In genomic region chr4:63389121-63389886, GRCm38 (mm10) we compare ENCODE assay signal across 12 mouse cellular contexts. TPM values are rescaled to one million over a fixed set of nuclear protein-coding genes. Genes with fewer than 3 reads are reported as not detected.
DNase-seq lines count a peak whose midpoint lies in the region; ATAC-seq and TF ChIP-seq lines count a peak whose summit lies in the region.
"Had no signal": no experiment of that assay in that cellular context is flagged by ENCODE, and none has a peak within 500 bp of the region (broad histone marks: within the 10 kb centered on the region; RNA-seq: fewer than 3 reads in every experiment).

No protein-coding gene starts in this region.

- H3K9ac ChIP-seq in stomach, embryonic 16.5 days (ENCODE audit: low read length): 0 out of 2 replicates have a peak overlapping the region, but pooled peaks have one; percentile 9
- H3K9ac ChIP-seq in stomach, postnatal 0 days (ENCODE audit: low read length): no peak overlapping the region
- peak overlapping the region; percentile 17; the same call in 1 of the 2 replicates for H3K9ac ChIP-seq in hindbrain, postnatal 0 days (replicated peaks; ENCODE audit: low read length)
- no peak overlapping the region; the same call in 1 of the 2 replicates for H3K9ac ChIP-seq in midbrain, postnatal 0 days (replicated peaks; ENCODE audit: low read length, poor library complexity, severe bottlenecking)

- TF ChIP-seq EP300 in stomach, postnatal 0 days (optimal IDR thresholded peaks at IDR 0.05): no peak

- H3K4me1 ChIP-seq in stomach, embryonic 16.5 days (ENCODE audit: control insufficient read depth, insufficient read depth, low read length): no peaks in the 10 kb centered on the region; the same call in 1 of the 2 replicates
- no peaks in the 10 kb centered on the region for H3K4me1 ChIP-seq in stomach, postnatal 0 days (replicated peaks; ENCODE audit: control insufficient read depth, insufficient read depth)
- peaks cover 8% of the 10 kb centered on the region; the same call in 1 of the 2 replicates for H3K4me1 ChIP-seq in hindbrain, postnatal 0 days (ENCODE audit: insufficient read depth, low read length)
- peaks cover 3% of the 10 kb centered on the region; the same call in 1 of the 2 replicates for H3K4me1 ChIP-seq in midbrain, postnatal 0 days (ENCODE audit: insufficient read depth, low read length)

- no peak for DNase-seq in stomach, postnatal 0 days (ENCODE audit: low spot score)
- peak; percentile 42 for DNase-seq in hindbrain, postnatal 0 days (ENCODE audit: low spot score)
- peak; percentile 41 for DNase-seq in midbrain, postnatal 0 days (ENCODE audit: low spot score)
- no peak for DNase-seq in kidney, postnatal 25 days
- DNase-seq in adrenal gland, postnatal 25 days: no peak
- no peak for DNase-seq in right cerebral cortex, postnatal 25 days
- DNase-seq in heart, postnatal 25 days (ENCODE audit: low spot score): no peak
- DNase-seq: cerebellum, postnatal 36 days had no signal

- H3K4me2 ChIP-seq in stomach, embryonic 16.5 days (ENCODE audit: low read depth, low read length): no peak overlapping the region
- H3K4me2 ChIP-seq in stomach, postnatal 0 days (replicated peaks; ENCODE audit: low read depth): no peak overlapping the region
- H3K4me2 ChIP-seq in hindbrain, postnatal 0 days (ENCODE audit: low read depth, low read length): no peak overlapping the region
- H3K4me2 ChIP-seq in midbrain, postnatal 0 days (ENCODE audit: low read depth, low read length, poor library complexity, severe bottlenecking): no peak overlapping the region

- ATAC-seq in stomach, embryonic 16.5 days (ENCODE audit: insufficient read depth, low FRiP score): no peak
- no peak for ATAC-seq in stomach, postnatal 0 days (ENCODE audit: low FRiP score, low TSS enrichment)
- peak; percentile 56 for ATAC-seq in hindbrain, postnatal 0 days
- ATAC-seq in midbrain, postnatal 0 days (ENCODE audit: low FRiP score): peak; percentile 34

- no peak overlapping the region for H3K27ac ChIP-seq in stomach, embryonic 16.5 days (ENCODE audit: low read length)
- no peak overlapping the region for H3K27ac ChIP-seq in stomach, postnatal 0 days (replicated peaks)
- H3K27ac ChIP-seq in hindbrain, postnatal 0 days: peak overlapping the region; percentile 64; the same call in 1 of the 2 replicates
- H3K27ac ChIP-seq in midbrain, postnatal 0 days (ENCODE audit: low read depth, low read length): peak overlapping the region; percentile 65

- intact Hi-C loops in heart, postnatal 25 days (cut with DNase I): no loop called here

- 0 out of 2 replicates have a peak, but pooled peaks cover 4% of the 10 kb centered on the region for H3K36me3 ChIP-seq in stomach, embryonic 16.5 days (ENCODE audit: control insufficient read depth, insufficient read depth, low read length)
- peaks cover 12% of the 10 kb centered on the region for H3K36me3 ChIP-seq in stomach, postnatal 0 days (ENCODE audit: control insufficient read depth, insufficient read depth, low read length)
- H3K36me3 ChIP-seq in hindbrain, postnatal 0 days (ENCODE audit: insufficient read depth, low read length): peaks cover 4% of the 10 kb centered on the region; the same call in 1 of the 2 replicates
- peaks cover 6% of the 10 kb centered on the region; the same call in 1 of the 2 replicates for H3K36me3 ChIP-seq in midbrain, postnatal 0 days (ENCODE audit: insufficient read depth, low read length)

- no peak for TF ChIP-seq CTCF in stomach, postnatal 0 days (IDR thresholded peaks at IDR 0.05; ENCODE audit: low read depth)
- TF ChIP-seq CTCF in hindbrain, postnatal 0 days (IDR thresholded peaks at IDR 0.05; ENCODE audit: low read depth): no peak
- 0 out of 2 replicates have a peak, but pooled peaks have one; percentile 5 for TF ChIP-seq CTCF in midbrain, postnatal 0 days (IDR thresholded peaks at IDR 0.05)

- 54% methylated on average over 8 of the region's 8 CpGs for WGBS in stomach, embryonic 16.5 days
- WGBS in stomach, postnatal 0 days: 43% methylated on average over 8 of the region's 8 CpGs
- 23% methylated on average over 8 of the region's 8 CpGs for WGBS in hindbrain, postnatal 0 days
- WGBS in midbrain, postnatal 0 days: 24% methylated on average over 8 of the region's 8 CpGs

- H3K9me3 ChIP-seq in stomach, embryonic 16.5 days (replicated peaks; ENCODE audit: control insufficient read depth, low read length): no peaks in the 10 kb centered on the region
- H3K9me3 ChIP-seq in stomach, postnatal 0 days (ENCODE audit: control insufficient read depth, low read length): no peaks in the 10 kb centered on the region
- H3K9me3 ChIP-seq in hindbrain, postnatal 0 days (ENCODE audit: low read length): no peaks in the 10 kb centered on the region
- H3K9me3 ChIP-seq in midbrain, postnatal 0 days (ENCODE audit: low read length): no peaks in the 10 kb centered on the region

- H3K27me3 ChIP-seq in stomach, embryonic 16.5 days (ENCODE audit: control insufficient read depth, insufficient read depth, low read length): no peaks in the 10 kb centered on the region
- no peaks in the 10 kb centered on the region for H3K27me3 ChIP-seq in stomach, postnatal 0 days (ENCODE audit: control insufficient read depth, insufficient read depth, low read length)
- no peaks in the 10 kb centered on the region for H3K27me3 ChIP-seq in hindbrain, postnatal 0 days (ENCODE audit: insufficient read depth, low read length)
- H3K27me3 ChIP-seq in midbrain, postnatal 0 days (ENCODE audit: insufficient read depth, low read length): no peaks in the 10 kb centered on the region

- H3K4me3 ChIP-seq in stomach, embryonic 16.5 days (replicated peaks; ENCODE audit: low read length): no peak overlapping the region
- no peak overlapping the region for H3K4me3 ChIP-seq in stomach, postnatal 0 days (ENCODE audit: low read depth, low read length)
- no peak overlapping the region for H3K4me3 ChIP-seq in hindbrain, postnatal 0 days (ENCODE audit: low read length)
- H3K4me3 ChIP-seq in midbrain, postnatal 0 days (ENCODE audit: low read depth, low read length): no peak overlapping the region

RNA-seq across cellular contexts. Expression of gene Akna, which starts 13.8 kb away (rescaled TPM):
- 6.2 and 7.0 TPM in 2 replicates for polyA plus RNA-seq in stomach, embryonic 16.5 days (2015; fragmentation: Nextera tagmentation; extraction: Ambion mirVana)
- polyA plus RNA-seq in stomach, postnatal 0 days (2015; fragmentation: Nextera tagmentation; extraction: Ambion mirVana): 2.0 and 2.2 TPM in 2 replicates
- 7.2 and 8.1 TPM in 2 replicates for total RNA-seq in hindbrain, postnatal 0 days (2014; rRNA removed)
- polyA plus RNA-seq in hindbrain, postnatal 0 days (2015; fragmentation: Nextera tagmentation; extraction: Ambion mirVana): 2.7 and 3.2 TPM in 2 replicates
- 4.4 and 5.3 TPM in 2 replicates for total RNA-seq in midbrain, postnatal 0 days (2014; rRNA removed)
- 1.9 and 2.1 TPM in 2 replicates for polyA plus RNA-seq in midbrain, postnatal 0 days (2015; fragmentation: Nextera tagmentation; extraction: Ambion mirVana)
- 2.7 and 3.8 TPM in 2 replicates for total RNA-seq in adrenal gland, postnatal 25 days (2021)
- total RNA-seq in heart, postnatal 25 days (2021): 1 to 10 TPM; 3.5 to 3.7 TPM

RNA-seq across cellular contexts. Expression of gene Orm2, which starts 27.1 kb away (rescaled TPM):
- polyA plus RNA-seq in stomach, embryonic 16.5 days (2015; fragmentation: Nextera tagmentation; extraction: Ambion mirVana): not detected in 2 replicates
- not detected in 2 replicates for polyA plus RNA-seq in stomach, postnatal 0 days (2015; fragmentation: Nextera tagmentation; extraction: Ambion mirVana)
- not detected in 2 replicates for total RNA-seq in hindbrain, postnatal 0 days (2014; rRNA removed)
- polyA plus RNA-seq in hindbrain, postnatal 0 days (2015; fragmentation: Nextera tagmentation; extraction: Ambion mirVana): not detected in 2 replicates
- total RNA-seq in midbrain, postnatal 0 days (2014; rRNA removed): not detected in 2 replicates
- not detected in 2 replicates for polyA plus RNA-seq in midbrain, postnatal 0 days (2015; fragmentation: Nextera tagmentation; extraction: Ambion mirVana)
- 3.3 and 6.7 TPM in 2 replicates for total RNA-seq in adrenal gland, postnatal 25 days (2021)
- total RNA-seq in heart, postnatal 25 days (2021): under 1 TPM; 0.50 to 0.60 TPM
- total RNA-seq: MEL had no signal
- polyA plus RNA-seq: heart, embryonic 14.5 days; testis, adult 2 months had no signal

RNA-seq across cellular contexts. Expression of gene Orm3, which starts 33.3 kb away (rescaled TPM):
- polyA plus RNA-seq in stomach, embryonic 16.5 days (2015; fragmentation: Nextera tagmentation; extraction: Ambion mirVana): not detected in 2 replicates
- polyA plus RNA-seq in stomach, postnatal 0 days (2015; fragmentation: Nextera tagmentation; extraction: Ambion mirVana): not detected in 2 replicates
- total RNA-seq in hindbrain, postnatal 0 days (2014; rRNA removed): not detected in 2 replicates
- not detected in 2 replicates for polyA plus RNA-seq in hindbrain, postnatal 0 days (2015; fragmentation: Nextera tagmentation; extraction: Ambion mirVana)
- total RNA-seq in midbrain, postnatal 0 days (2014; rRNA removed): not detected in 2 replicates
- polyA plus RNA-seq in midbrain, postnatal 0 days (2015; fragmentation: Nextera tagmentation; extraction: Ambion mirVana): not detected in 2 replicates
- total RNA-seq in adrenal gland, postnatal 25 days (2021): 9.9 and 10.4 TPM in 2 replicates
- total RNA-seq in heart, postnatal 25 days (2021): 1 to 10 TPM; 1.3 to 1.5 TPM
- total RNA-seq: MEL had no signal
- polyA plus RNA-seq: heart, embryonic 14.5 days; testis, adult 2 months had no signal

RNA-seq across cellular contexts. Expression of gene Orm1, which starts 44.9 kb away (rescaled TPM):
- 0.23 TPM in 1 of 2 replicates, not detected in the other for polyA plus RNA-seq in stomach, embryonic 16.5 days (2015; fragmentation: Nextera tagmentation; extraction: Ambion mirVana)
- 16.3 and 17.4 TPM in 2 replicates for polyA plus RNA-seq in stomach, postnatal 0 days (2015; fragmentation: Nextera tagmentation; extraction: Ambion mirVana)
- total RNA-seq in hindbrain, postnatal 0 days (2014; rRNA removed): not detected in 2 replicates
- polyA plus RNA-seq in hindbrain, postnatal 0 days (2015; fragmentation: Nextera tagmentation; extraction: Ambion mirVana): not detected in 2 replicates
- total RNA-seq in midbrain, postnatal 0 days (2014; rRNA removed): not detected in 2 replicates
- polyA plus RNA-seq in midbrain, postnatal 0 days (2015; fragmentation: Nextera tagmentation; extraction: Ambion mirVana): not detected in 2 replicates
- 28.8 and 42.3 TPM in 2 replicates for total RNA-seq in adrenal gland, postnatal 25 days (2021)
- total RNA-seq in heart, postnatal 25 days (2021): 1 to 10 TPM in 1 of 2 experiments, under 1 TPM in 1; 0.44 to 1.1 TPM
- total RNA-seq: MEL had no signal
- polyA plus RNA-seq: heart, embryonic 14.5 days; testis, adult 2 months had no signal

Comparison
In these comparisons a context has a peak if more than half of its experiments do, and no peak if none do; other contexts are left out.
1. H3K9ac ChIP-seq: peak in stomach, embryonic 16.5 days (single experiment) and hindbrain, postnatal 0 days (single experiment); none in stomach, postnatal 0 days (single experiment) and midbrain, postnatal 0 days (single experiment).
2. ATAC-seq: peak in hindbrain, postnatal 0 days (single experiment) and midbrain, postnatal 0 days (single experiment); none in stomach, embryonic 16.5 days (single experiment) and stomach, postnatal 0 days (single experiment).
3. H3K27ac ChIP-seq: peak in hindbrain, postnatal 0 days (single experiment) and midbrain, postnatal 0 days (single experiment); none in stomach, embryonic 16.5 days (single experiment) and stomach, postnatal 0 days (single experiment).
4. DNase-seq: peak in hindbrain, postnatal 0 days (single experiment) and midbrain, postnatal 0 days (single experiment); none in stomach, postnatal 0 days (single experiment), kidney, postnatal 25 days (0 of 2), adrenal gland, postnatal 25 days (single experiment), right cerebral cortex, postnatal 25 days (single experiment) and heart, postnatal 25 days (single experiment).